Mouse (Mus musculus): ENCODE measurements at regions not wholly inside any gene's neighbourhood (a gene's known extent, or its start where the extent isn't known, plus 50 kb on each side); places are given as distances from the start of the nearest gene placed in this dataset.

DNA sequence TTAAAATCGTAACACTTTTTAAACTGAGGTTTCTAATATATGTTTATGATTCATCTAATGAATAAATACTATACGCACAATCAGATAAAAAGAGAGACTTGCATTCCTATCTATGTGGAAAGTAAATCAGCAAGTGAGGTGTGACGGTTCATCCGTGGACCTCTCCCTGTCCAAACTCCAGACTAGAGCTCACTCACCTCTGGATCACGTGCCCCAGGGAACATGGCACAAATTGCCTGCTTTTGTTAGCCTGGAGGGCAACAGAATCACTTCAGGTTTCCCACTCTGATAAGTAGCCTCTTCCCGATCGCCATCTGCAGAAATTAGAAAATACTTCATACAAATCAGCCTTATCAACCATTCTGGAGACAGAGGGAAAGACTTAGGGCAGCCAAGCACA is 206.7 kb downstream of the Skap2 start:
- no peaks in the 10 kb centered on the region for H3K9me3 ChIP-seq (ENCODE audit: low read length)
- no peak for DNase-seq (ENCODE audit: low spot score)
- WGBS, result 77% methylated on average over 7 of the region's 7 CpGs
- H3K4me1 ChIP-seq (ENCODE audit: insufficient read depth, low read depth, low read length), result no peaks in the 10 kb centered on the region
- H3K27me3 ChIP-seq (replicated peaks; ENCODE audit: insufficient read depth, low read length), result no peaks in the 10 kb centered on the region
- no peaks in the 10 kb centered on the region for H3K36me3 ChIP-seq (ENCODE audit: insufficient read depth, low read length)
- no peak overlapping the region for H3K4me3 ChIP-seq (ENCODE audit: low read depth, low read length)
- no peak for ATAC-seq
- H3K27ac ChIP-seq (ENCODE audit: low read length), result no peak overlapping the region
- H3K9ac ChIP-seq (replicated peaks; ENCODE audit: low read depth), result no peak overlapping the region
- TF ChIP-seq CTCF (IDR thresholded peaks at IDR 0.05), result no peak
- TF ChIP-seq EP300 (IDR thresholded peaks at IDR 0.05), result no peak
- H3K4me2 ChIP-seq (replicated peaks; ENCODE audit: low read depth, low read length), result no peak overlapping the region
